Mouse (Mus musculus): Measurements from ENCODE around the gene Fam170b.
A peak's percentile ranks its signal among the peaks of the same experiment; 100 is the strongest.

GRCm38 (mm10) chr14:32785556-32786130, 48.1 kb upstream of the Fam170b start, which contains the start of gene Tmem273:
- TF ChIP-seq POLR2A (IDR thresholded peaks at IDR 0.05; ENCODE audit: borderline replicate concordance, control insufficient read depth, low read depth, low read length): no peak
- TF ChIP-seq CTCF (IDR thresholded peaks at IDR 0.05; ENCODE audit: control insufficient read depth, insufficient read depth, low read length): peak; percentile 32; the same call in 1 of the 2 replicates
